Mouse (Mus musculus) T-helper 17 cell (primary cell): ENCODE results near the gene Prkg1.

Experiments
- in situ Hi-C, 2 experiments: fragments of 300-600 bp; cut with MboI, MseI; formaldehyde crosslinking; loops; 1 replicate in 1 of 2; 2 replicates in 1 of 2; pipeline ENCODE4 v1.15.1; 2025; ENCODE audit warnings: high pct_unique_total_duplicates in 2 of 2

Prkg1 gene

GRCm38 (mm10) chr19:31074717-31075063 is 690.1 kb downstream of the Prkg1 start:
- in situ Hi-C loops = no loop called here

- in situ Hi-C loops = no loop called here
These were observed 690.7 kb downstream of the Prkg1 start for GRCm38 (mm10) chr19:31073959-31074716.

- in situ Hi-C loops = no loop called here
These were observed 699.5 kb downstream of the Prkg1 start for GRCm38 (mm10) chr19:31065206-31065781.

- in situ Hi-C loops = no loop called here
These were observed 700.1 kb downstream of the Prkg1 start for GRCm38 (mm10) chr19:31064740-31065139.

GRCm38 (mm10) chr19:31046601-31047000 is 718.2 kb downstream of the Prkg1 start:
- in situ Hi-C loops = no loop called here

GRCm38 (mm10) chr19:31040948-31041847 is 723.6 kb downstream of the Prkg1 start:
- in situ Hi-C loops = no loop called here

- in situ Hi-C loops = no loop called here
These were observed 725.9 kb downstream of the Prkg1 start for GRCm38 (mm10) chr19:31038951-31039350.

GRCm38 (mm10) chr19:31031596-31031995 is 733.2 kb downstream of the Prkg1 start:
- in situ Hi-C loops = no loop called here

- in situ Hi-C loops = no loop called here
These were observed 738.0 kb downstream of the Prkg1 start for GRCm38 (mm10) chr19:31026797-31027196.

GRCm38 (mm10) chr19:31011528-31012133 is 753.2 kb downstream of the Prkg1 start:
- in situ Hi-C loops = loop anchor here in 1 of 2 experiments (5.0 kb wide), 1 partner anchor 69 kb away; no protein-coding TSS in a partner anchor

- in situ Hi-C loops = no loop called here
These were observed 766.3 kb downstream of the Prkg1 start for GRCm38 (mm10) chr19:30998572-30998971.

- in situ Hi-C loops = no loop called here
These were observed 774.4 kb downstream of the Prkg1 start for GRCm38 (mm10) chr19:30990390-30990789.

GRCm38 (mm10) chr19:30982436-30982835 is 782.4 kb downstream of the Prkg1 start:
- in situ Hi-C loops = no loop called here

GRCm38 (mm10) chr19:30978096-30978495 is 786.7 kb downstream of the Prkg1 start:
- in situ Hi-C loops = no loop called here

GRCm38 (mm10) chr19:30950610-30951009 is 814.2 kb downstream of the Prkg1 start:
- in situ Hi-C loops = no loop called here

GRCm38 (mm10) chr19:30948202-30948601 is 816.6 kb downstream of the Prkg1 start:
- in situ Hi-C loops = no loop called here

GRCm38 (mm10) chr19:30942369-30942992 is 822.4 kb downstream of the Prkg1 start:
- in situ Hi-C loops = loop anchor here in 1 of 2 experiments (5.0 kb wide), 1 partner anchor 70 kb away; no protein-coding TSS in a partner anchor

GRCm38 (mm10) chr19:30938058-30938457 is 826.8 kb downstream of the Prkg1 start:
- in situ Hi-C loops = no loop called here

- in situ Hi-C loops = no loop called here
These were observed 833.2 kb downstream of the Prkg1 start for GRCm38 (mm10) chr19:30931469-30932192.

- in situ Hi-C loops = no loop called here
These were observed 840.8 kb downstream of the Prkg1 start for GRCm38 (mm10) chr19:30924032-30924431.

- in situ Hi-C loops = no loop called here
These were observed 862.5 kb downstream of the Prkg1 start for GRCm38 (mm10) chr19:30902290-30902689.
